Mouse (Mus musculus): Measurements from ENCODE around the gene Evl.

The Evl gene

DNA sequence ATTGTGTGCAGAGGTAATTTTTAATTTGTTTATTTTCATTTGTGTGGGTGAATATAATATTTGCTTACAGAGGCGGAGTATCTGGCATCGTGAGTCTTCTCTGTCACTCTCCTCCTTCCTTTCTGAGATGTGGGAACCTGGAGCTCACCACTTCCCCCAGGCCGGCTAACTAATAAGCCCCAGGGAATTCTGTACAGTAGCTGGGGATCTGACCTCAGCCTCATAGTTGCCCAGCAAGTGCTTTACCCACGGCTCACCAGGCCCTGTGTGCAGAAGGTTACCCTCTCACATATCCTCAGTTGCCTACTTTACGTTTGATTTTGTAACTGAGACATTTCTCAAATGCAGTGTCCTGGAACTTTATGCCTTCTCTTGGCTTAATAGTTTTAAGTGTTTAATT lies 37.1 kb downstream of the Evl start:
- no peak for DNase-seq (ENCODE audit: low read depth)

DNA sequence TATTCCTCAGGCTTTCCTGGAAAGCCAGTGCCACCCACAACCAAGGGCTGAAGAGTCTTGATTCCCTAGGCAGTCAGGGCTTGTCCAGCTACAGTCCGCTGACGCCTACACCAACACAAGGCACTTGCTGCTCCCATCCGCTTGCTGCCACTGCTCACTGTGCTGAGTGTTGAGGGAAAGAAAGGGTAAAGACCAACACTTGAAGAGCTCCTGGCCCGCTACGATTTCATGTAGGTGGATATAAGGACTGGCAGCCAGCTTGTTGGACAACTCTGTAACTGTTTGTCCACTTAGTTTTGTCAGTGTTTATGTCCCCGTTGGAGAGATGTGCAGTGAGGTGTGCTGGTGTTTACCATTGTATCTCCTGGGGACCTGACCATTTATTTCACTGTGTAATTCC lies 38.3 kb downstream of the Evl start:
- DNase-seq (ENCODE audit: low read depth): no peak

DNA sequence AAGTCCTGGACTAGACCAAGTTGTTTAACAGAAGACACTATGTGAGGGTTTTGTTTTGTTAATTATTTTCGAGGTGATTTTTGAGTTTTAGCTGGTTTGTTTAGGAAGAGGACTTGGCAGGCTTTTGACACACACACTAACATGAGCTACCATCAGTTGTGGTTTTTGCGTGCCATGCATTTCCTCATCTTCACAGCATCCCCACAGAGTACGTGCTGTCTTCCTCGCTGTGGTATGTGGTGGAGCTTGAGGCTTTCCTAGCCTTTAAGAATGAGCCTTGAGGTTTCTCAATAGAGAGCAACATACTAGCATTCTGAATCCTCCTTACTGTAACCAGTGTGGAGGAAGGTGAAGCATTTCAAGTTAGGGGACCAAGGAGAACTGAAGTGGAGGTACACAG lies 46.3 kb downstream of the Evl start:
- DNase-seq (ENCODE audit: low read depth): peak; percentile 44

DNA sequence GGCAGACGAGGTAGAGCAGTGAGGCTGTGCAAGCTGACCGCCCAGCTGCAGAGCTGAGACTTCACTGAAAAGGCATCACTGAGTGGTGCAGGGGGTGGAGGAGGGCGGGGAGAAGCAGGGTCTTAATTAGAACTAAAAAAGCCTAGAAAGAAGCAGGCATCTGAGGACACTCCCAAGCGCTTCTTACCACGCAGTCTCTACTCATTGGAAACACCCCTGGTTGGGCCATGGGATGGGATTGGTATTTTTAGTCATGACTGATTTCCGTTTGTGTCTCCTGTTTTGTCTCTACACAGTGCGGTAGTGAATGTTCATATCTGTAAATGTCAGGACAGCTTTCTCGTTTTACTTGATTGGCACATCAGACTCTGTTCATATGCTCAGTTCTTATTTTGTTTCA lies 46.8 kb downstream of the Evl start:
- DNase-seq (ENCODE audit: low read depth): no peak

DNA sequence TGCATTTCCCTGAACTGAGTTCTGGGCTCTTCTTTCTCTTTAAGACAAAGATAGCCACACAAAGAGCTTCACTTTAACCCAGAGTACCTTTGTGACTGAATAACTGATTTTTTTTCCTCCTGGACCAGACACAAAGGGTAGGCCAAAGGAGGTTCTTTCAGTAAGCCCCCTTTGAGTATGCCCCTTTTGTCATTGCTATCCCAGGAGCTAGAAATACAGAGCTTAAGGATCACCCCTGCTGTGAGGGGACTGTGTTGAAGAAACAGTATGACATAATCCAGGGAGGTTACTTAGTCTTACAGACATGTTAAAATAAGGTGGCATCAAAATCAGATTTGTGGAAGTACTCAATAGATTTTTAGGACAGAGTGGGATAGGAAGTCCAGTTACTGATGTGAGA lies 50.0 kb downstream of the Evl start:
- no peak for DNase-seq (ENCODE audit: low read depth)

DNA sequence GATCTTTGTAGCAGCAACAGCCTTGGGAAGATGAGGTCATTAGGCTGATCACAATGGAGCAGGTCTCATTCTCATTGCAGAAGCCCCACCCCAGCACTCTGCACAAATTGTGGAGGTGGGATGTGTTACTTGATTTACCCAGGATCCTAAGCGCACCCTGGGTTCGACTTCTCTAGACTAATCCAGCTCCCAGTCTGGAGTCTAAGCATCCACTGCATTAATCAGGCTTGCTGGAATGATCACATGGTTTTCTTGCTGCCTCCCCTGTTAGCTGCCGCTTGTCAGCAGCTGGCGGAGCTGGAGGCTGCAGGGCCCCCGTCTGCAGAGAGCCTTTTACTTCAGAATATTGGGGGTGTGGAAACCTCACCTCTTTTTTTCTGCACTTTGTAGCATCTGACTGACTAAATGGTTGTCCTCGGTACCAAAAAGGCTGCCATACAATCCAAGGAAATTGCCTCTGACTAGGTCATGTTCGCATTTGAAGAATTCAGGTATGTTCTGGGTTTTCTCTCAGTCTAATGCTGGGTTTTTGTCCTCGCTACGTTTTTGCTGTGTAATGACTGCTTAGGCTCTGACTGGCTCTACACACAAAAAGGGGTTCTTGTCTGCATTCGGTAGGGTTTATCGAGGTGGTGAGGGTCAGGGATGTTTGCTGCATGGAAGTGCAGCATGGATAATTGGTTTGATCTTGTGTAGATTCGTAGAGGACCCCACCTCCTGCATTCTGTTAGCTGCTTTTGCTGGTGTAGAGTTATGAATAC lies 51.2 kb downstream of the Evl start:
- DNase-seq (ENCODE audit: low read depth): no peak

DNA sequence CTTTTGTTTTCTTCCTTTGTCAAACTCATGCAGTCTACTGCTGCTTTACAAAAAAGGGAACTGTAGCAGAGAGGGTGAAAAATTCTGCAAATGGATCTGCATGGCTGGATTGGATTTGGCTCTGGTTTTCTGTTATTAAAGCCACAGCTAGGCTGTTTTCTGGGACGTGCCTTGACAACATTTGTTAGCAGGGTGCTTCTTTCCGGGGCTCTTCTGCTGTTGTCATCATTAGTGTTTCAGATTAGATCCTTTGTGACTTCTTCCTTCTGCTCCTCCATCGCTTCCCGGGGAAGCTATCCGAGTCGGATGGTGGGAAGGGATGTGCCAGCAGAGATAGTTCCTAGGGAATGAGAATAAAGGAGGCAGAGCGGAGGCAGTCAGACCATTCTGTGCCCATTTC lies 51.8 kb downstream of the Evl start:
- no peak for DNase-seq (ENCODE audit: low read depth)

DNA sequence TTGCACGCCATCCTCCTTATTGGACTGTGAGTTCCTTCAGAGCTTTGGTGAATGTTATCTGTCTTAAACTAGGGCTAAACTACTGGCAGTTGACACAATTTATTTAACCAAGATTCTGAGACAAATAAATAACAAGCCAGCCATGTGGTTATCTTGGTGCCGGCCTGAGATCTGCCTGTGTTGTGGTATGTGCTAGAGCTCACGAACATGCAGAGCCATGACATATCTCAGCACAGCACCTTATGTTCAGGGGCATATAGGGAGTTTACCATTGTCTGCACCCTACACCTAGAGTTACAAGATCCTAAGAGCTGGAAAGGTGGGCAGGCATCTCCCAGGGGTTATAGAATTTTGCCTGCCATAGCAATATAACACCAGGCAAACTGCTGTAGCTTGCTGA lies 54.9 kb downstream of the Evl start:
- DNase-seq (ENCODE audit: low read depth): no peak

DNA sequence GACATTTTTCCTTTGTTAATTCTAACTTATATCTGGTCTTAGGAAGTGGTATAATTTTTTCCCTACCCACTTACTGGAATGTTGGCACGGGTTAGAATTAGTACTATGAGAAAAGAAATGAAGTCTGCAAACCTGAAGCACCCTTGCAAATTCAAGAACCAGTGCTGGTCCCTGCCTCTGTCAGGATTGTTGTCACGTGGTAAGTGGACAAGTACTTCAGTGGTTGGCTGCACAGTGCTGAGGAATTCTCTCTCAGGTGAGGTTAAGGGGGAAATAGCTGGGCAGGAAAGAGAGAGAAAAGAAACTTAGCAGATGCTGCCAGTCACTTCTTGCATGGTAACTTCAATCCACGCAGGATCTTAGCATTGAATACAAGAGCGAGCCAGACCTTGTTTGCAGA lies 55.7 kb downstream of the Evl start:
- DNase-seq (ENCODE audit: low read depth): no peak

DNA sequence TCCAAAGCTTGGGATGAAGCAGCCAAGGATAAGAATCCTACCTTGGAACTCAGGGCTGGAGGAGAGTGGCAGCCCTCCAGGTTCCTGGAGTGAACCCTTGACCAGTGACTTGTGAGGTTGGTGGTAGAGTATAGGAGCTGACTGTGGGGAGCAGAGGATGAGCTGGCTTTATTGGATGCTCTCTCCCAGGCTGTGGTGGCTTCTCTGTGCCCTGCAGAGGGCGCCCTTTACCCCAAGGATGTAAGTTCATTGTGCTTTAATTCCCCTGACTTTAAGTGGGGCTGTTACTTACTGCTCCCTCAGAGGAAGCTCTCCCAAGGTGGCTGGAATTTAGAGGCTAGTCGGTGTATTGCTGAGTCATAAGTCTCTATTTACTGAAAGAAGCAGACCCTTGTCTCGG lies 58.6 kb downstream of the Evl start:
- peak; percentile 75 for DNase-seq (ENCODE audit: low read depth)

DNA sequence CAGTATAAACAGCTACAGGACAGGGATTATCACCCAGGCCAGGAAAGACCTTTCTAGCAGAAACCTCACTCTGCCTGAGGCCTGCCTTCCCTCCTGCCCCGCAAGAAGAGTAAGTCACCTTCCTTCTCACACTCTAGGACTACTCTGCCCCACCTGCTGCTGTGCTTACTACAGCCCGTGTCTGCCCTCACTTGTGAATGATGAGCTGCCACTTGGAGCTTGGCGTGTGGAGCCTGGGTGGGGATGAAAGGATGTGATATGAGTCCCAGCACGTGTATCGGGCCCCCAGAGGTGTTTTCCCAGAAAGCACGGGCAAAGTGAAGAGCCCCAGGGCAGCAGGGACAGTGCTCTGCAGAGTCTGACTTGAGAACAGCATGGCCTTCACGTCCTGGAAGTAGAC lies 63.0 kb downstream of the Evl start:
- DNase-seq (ENCODE audit: low read depth): no peak

DNA sequence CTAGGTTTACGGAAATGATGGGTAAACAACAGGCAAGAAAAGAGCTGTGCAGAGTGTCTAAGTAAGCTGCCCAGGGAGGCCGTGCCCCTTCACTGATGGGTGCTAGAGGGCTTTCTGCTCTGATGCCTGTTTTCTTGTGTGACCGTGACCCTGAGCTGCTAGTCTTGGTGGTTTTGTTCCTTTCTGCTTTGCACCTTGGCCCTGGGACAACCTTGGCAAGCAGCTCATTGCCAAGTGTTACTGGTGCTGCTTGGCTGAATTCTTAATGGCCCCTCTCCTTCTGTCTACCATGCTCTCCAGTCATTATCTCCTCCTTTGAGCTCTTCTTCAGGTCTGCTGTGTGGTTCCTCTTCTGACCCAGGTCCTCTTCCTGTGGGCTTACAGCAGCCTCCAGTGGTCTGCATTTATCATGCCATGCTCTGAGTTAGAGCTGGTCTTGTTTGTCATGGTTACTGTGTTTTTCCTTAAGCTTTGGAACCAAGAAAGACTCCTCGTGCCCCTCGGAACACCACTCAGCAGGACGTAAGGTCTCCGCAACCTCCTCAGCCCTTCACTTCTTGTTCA lies 65.4 kb downstream of the Evl start:
- no peak for DNase-seq (ENCODE audit: low read depth)

DNA sequence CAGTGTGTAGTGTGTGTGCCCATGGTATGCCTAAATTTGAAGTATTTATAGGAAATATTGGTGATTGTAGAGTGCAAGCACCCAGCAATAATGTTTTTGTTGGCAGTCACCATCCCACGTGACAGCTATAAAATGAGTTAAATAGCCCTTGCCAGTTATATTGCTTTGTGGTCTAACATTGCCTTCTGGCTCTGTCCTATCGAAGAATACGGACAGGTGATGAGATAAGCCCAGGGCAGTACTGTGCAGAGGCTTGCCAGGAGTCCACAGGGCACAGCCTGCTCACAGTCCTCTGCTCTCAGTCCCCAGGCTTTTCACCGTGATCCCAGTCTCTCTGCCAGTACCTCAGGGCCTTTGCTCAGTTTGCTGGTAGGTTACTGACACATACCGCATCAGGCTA lies 67.9 kb downstream of the Evl start:
- DNase-seq (ENCODE audit: low read depth): no peak

DNA sequence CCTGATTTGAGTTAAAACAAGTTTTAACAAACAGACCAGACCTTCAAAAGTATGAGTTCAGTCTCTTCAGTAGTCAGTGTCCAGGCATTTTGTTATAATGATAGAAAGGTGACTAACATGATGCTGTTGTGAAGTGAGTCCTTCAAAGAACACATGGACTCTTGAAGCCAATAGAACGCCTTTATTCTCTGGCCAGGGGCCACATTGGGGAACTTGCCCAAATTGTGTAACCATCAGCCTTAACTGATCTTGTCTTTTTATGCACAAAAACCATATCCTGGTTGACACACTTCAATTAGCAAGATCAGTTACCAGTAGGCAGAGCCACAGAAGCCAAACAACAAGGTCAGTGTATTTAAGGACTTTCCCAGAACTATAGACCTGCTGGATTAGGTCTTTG lies 75.0 kb downstream of the Evl start:
- DNase-seq (ENCODE audit: low read depth): peak; percentile 53

DNA sequence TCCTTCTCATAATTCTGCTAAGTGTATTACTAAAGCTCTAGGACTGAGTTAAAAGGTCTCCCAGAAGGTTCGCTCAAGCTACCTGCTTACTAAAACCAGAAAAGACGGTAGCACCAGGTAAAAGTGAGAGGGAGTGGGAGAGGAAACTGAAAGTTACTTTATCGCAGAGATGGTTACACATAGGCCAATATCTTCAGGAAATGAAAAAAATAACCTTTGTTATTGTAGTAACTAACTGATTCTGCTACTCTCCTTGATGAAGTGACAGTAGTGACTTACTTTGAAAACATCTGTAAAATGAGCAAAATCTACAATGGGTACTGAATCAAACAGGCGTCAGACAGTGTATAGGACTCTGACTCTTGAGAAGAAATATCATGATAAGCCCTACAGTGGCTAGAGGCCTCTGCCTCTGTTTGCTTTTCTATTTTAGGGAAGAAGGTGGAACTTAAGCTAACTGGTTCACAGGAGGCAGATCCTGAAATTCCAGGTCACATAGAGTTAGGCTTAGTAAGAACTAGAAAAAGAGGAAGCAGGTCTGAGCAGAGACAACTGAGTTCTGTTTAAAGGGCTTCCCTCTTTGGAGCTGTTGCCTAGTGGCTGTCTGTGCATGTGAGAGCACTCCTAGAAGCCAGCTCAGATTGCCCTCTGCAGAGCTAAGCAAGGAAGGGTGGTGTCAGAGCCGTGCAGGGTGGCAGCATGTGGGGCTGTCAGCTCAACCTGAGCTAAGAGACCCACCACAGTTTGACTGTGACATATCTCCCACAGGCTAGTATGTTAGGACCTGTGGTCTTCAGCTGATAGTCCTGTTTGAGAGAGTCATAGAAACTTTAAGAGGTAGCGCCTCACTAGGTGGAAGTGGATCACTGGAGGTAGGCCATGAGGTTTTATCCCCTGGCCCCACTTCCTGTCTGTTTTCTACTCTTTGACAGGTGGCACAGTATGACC lies 76.5 kb downstream of the Evl start:
- DNase-seq (ENCODE audit: low read depth): peak; percentile 20

DNA sequence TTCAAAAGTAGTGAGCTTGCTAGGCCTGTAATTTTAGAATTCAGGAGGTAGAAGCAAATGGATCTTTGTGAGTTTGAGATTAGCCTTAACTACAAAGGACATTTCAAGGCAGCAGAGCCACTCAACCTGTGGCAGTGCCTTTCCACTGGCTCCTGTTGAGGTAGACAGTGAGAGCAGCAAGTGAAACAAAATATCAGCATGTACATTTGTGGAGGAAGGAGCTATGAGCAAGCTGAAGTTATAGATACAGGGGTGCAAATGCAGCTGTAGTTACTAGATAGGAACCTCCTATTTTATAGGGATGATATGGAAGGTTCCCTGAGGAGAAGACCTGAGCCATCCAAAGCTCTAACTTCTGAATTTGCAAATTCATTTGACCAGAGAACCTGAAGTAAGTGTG lies 78.0 kb downstream of the Evl start:
- no peak for DNase-seq (ENCODE audit: low read depth)

DNA sequence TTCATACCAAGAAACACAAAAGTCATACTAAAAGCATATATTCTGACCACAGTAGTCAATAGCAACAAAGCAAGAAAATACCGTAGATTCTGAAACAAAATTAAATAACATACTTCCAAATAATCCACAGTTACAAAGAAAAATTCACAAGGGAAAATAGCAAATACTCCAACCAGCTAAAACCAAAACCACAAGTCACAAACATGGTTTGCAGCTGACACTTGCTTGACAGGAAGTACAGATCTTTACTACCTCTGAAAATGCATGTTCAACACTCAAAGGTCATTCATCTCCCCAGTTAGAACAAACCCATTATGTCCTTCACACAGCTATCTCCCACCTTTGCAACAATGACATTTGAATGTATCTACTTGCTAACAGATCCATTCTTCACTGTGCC lies 79.5 kb downstream of the Evl start:
- DNase-seq (ENCODE audit: low read depth): no peak

DNA sequence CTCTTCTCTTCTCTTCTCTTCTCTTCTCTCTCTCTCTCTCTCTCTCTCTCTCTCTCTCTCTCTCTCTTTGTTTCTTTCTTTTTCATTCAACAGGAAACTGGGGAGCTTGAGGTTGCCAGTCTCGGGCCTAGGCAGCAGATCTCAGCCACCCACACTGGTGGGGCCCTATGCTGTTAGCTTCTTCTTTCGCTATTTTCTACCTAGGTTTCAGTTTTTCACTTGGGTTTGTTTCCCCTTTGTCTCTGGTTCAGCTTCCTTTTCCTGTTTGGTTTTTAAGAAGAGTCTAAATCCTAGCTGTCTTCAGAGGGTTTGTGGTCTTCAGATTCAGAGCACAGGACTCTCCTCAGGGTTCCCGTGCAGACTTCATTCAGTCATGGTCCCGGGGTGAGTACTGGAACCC lies 81.0 kb downstream of the Evl start:
- DNase-seq (ENCODE audit: low read depth): no peak

DNA sequence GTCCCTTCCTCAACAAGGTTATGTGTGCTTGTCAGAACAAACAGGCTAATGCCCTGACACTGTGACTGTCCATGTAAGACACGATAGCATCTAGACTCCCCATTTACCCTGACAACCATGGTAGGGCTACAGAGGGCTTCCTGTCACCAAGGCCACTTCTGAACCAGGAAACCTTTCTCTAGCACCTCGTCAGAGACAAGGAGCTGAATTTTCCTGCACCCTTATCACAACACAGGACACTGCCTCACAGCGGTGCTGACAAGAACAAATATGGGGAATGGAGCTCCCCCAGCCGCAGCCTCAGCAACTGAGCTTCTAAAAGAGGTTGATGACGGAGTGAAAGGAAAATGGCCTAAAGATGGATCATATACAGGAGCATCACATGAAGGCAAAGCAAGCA lies 82.9 kb downstream of the Evl start:
- no peak for DNase-seq (ENCODE audit: low read depth)

DNA sequence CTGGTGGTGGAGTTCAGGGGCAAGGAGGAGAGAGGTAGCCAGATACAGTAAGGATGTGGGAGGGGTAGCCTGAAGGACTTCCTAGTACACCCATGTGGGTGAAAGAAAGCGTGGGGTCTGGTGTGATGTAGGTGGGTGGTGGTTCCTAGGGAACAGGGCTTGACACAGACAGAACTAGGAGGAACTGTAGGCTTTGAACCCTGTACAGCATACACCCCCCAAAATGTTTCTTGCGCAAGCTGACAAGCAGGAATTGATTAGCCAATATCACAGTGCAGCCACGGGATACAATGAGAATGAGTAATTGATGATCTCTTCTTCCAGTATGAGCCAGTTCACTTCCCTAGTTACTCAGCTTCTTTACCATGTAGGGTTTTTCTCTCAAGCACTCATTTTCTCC lies 84.6 kb downstream of the Evl start:
- DNase-seq (ENCODE audit: low read depth): peak; percentile 23

DNA sequence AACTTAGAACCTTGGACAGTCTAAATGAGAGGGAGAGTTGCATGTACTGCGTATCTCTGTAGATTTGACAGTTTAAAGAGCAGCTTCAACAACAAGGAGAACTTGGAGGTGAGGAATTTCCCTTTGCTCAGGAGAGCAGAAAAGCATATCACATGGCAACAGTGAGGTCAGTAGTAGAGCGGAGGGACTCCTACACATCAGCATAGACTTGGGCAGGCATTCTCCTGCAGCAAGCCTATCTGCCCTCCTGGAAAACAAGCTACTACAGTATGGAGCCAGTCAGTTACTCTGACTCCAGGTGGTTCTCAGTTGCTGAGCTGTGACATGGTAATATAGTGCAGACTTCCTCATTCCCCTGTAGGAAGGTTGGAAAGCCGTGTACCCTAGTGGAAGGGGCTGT lies 87.5 kb downstream of the Evl start:
- no peak for DNase-seq (ENCODE audit: low read depth)

DNA sequence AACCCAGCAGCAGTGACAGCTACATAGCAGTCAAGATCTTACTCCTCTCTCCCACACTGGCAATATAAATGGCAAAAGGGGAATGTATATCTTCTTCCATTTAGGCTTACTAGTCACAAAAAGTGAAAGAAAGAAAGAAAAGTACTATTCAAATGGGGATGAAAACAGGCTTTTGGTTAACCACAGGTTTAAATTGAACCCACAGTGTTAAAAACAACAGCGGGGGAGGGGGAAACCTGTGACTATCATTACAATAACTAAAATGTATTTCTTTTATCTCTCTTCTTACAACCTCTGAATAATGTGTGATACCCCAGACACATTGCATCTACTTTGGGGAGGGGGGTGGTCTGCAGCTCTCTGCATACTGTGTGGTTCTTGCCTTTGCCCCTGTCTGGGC lies 91.7 kb downstream of the Evl start:
- no peak for DNase-seq (ENCODE audit: low read depth)

DNA sequence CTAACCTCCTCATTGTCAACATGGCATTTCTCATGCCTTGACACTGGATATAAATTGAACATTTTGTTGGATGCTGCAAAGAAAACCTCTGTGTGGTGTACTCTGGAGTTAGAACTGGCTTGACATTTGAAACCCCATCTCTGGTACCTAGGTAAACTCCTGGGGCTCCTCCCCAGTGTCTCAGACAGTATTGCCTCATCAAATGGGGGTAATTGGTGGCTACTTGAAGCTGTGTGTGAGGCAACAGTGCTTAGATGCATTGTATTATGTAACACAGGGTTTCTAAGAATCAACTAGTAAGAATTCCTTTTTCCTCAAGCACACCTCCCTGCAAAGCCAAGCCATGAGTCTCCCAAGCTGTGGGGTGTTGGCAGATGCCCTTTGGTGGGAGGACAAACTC lies 93.3 kb downstream of the Evl start:
- no peak for DNase-seq (ENCODE audit: low read depth)
